Mouse (Mus musculus) kidney, postnatal 0 days (tissue): ENCODE results near the gene Rgs19. TPM values are rescaled to one million over a fixed set of nuclear protein-coding genes. Genes with fewer than 3 reads are reported as not detected.

ENCODE experiments used
- ATAC-seq: fragments of 200-750 bp; cut with Nextera tagmentation; replicated peaks from 2 replicates; pipeline ENCODE4 v1.8.0; 2017; ENCODE audit warnings: low read depth, moderate number of reproducible peaks, moderate TSS enrichment, moderate library complexity; ENCODE audit not compliant: low FRiP score
- DNase-seq: peaks from one replicate; pipeline ENCODE4 v3.0.0-alpha.2; 2016; ENCODE audit warnings: low spot score
- H3K27ac ChIP-seq: fragments of 300-500 bp; sonication (generic); 2 replicates; pipeline ENCODE4 v1.5.1; 2014; ENCODE audit warnings: mild to moderate bottlenecking
- H3K27me3 ChIP-seq: fragments of 300-500 bp; sonication (generic); 2 replicates; pipeline ENCODE4 v1.6.1; 2014; ENCODE audit warnings: low read length, mixed read lengths; ENCODE audit not compliant: insufficient read depth
- H3K36me3 ChIP-seq: fragments of 300-500 bp; sonication (generic); 2 replicates; pipeline ENCODE4 v1.6.1; 2014; ENCODE audit warnings: low read length, mixed read lengths; ENCODE audit not compliant: insufficient read depth
- H3K4me1 ChIP-seq: fragments of 300-500 bp; sonication (generic); replicated peaks from 2 replicates; pipeline ENCODE4 v1.6.1; 2014; ENCODE audit warnings: antibody characterized with exemption, low read length, mixed read lengths; ENCODE audit not compliant: insufficient read depth
- H3K4me2 ChIP-seq: fragments of 300-500 bp; sonication (generic); 2 replicates; pipeline ENCODE4 v1.6.1; 2014; ENCODE audit warnings: mild to moderate bottlenecking, low read length, moderate library complexity, mixed read lengths
- H3K4me3 ChIP-seq: fragments of 300-500 bp; sonication (generic); replicated peaks from 2 replicates; pipeline ENCODE4 v1.5.1; 2014; ENCODE audit warnings: low read depth, low read length
- H3K9ac ChIP-seq: fragments of 300-500 bp; sonication (generic); 2 replicates; pipeline ENCODE4 v1.6.1; 2014; ENCODE audit warnings: low read depth, low read length
- H3K9me3 ChIP-seq: fragments of 300-500 bp; sonication (generic); replicated peaks from 2 replicates; pipeline ENCODE4 v1.6.1; 2016; ENCODE audit warnings: low read length, inconsistent platforms, mixed read lengths
- CTCF ChIP-seq: IDR thresholded peaks from 2 replicates; pipeline ENCODE4 v1.5.1; 2016; ENCODE audit warnings: antibody characterized with exemption, low read depth, mild to moderate bottlenecking, moderate library complexity
- WGBS: fragments of 180-500 bp; shearing (Covaris S2); extraction: QIAGEN DNeasy Blood & Tissue Kit; methylation state at CpG from one replicate; pipeline ENCODE4 v1.1.7; 2014; 5-methylcytosine and 5-hydroxymethylcytosine counted together
- polyA plus RNA-seq: library from polyadenylated mRNA; unstranded; fragments of >200 nt; fragmentation: Nextera tagmentation; extraction: Ambion mirVana; gene quantifications from 2 replicates; pipeline ENCODE4 v1.2.1, GENCODE M21; 2015

Rgs19 gene
- 38.9 and 41.7 TPM in 2 replicates for polyA plus RNA-seq

DNA sequence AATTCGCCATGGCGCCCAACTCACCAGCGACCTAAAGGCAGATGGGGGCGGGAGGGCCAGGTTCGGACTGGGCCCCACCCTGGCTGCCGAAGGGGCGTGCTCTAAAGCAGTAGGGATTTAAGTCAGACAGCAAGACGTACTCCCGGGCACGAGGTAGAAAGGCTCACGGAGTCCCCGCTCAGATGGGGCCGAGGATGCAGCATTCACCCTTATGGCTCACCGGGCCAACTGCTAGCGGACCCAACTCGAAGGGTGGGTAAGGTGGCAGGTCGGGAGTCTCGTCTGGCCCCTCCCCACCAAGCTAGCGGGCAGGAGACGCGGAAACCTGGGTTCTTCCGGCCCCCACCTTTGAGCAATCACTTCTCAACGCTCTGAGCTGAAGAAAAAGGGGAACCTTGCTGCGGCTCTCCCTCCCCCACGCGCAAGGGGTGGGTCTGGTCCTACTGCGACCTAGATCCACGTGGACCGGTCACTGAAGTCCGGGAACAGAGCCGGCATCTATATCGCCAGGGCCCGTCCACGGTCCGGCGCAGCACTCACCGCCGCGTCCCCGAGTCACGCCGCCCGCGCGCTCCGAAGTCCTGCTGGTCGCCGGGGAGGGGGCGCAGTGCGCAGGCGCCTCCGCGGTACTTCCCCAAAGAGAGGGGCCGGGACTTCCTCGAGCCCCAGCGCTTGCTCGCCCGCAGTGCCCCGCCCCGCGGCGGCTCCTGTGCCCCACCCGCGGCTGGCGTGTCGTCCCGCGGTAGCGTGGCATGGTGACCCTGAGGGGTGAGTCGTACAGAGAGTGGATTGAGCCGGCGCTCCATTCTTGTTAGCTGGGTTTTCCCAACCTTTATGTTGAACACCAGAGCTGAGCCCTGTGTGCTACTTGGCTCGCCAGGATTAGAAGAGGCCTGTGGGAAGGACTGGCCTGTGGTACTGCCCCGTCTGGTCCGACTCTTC lies at the start of gene Rgs19:
Gene Rgs19 (minus strand): TSS at position 639 of the 942 bp plus-strand sequence.
- H3K27ac ChIP-seq, result no peak within 1 kb of the TSS
- WGBS, result under 1% methylated on average over 62 of the region's 75 CpGs
- H3K9ac ChIP-seq, result peak within 1 kb of the TSS; percentile 63

DNA sequence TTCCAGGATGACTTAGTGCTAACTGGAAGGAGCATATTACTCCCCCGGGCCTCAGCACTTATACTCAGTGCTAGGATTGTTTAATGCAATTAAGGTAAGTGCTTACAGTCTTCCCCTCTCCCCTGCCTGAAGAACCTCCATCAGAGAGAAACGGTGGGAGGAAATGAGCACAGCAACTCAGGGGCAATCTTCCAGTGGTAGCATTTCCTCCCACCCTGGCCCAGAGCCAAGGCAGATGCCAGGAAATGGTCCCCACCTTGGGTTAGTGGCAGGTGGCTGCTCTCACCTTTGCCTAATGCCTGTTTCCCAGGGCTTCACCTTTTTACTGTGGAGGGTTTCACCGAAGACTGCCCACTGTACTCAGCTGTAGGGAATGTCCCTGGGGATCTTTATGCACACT lies 36.3 kb upstream of the Rgs19 start:
- no peak for TF ChIP-seq CTCF
- Histone ChIP-seq H3K9ac (no peak overlapping the region), H3K9me3 (no peaks in the 10 kb centered on the region), H3K4me2 (no peak overlapping the region), H3K4me3 (no peak overlapping the region), H3K27me3 (no peaks in the 10 kb centered on the region), H3K36me3 (no peaks in the 10 kb centered on the region), H3K27ac (no peak overlapping the region), H3K4me1 (no peaks in the 10 kb centered on the region)
- WGBS, result 47% methylated on average over 3 of the region's 3 CpGs
- DNase-seq (no peak), ATAC-seq (no peak)

More for the DNA sequence above, at the start of gene Rgs19:
- DNase-seq (peak; percentile 80), ATAC-seq (peak; percentile 67)
- 0 out of 2 replicates have a peak, but pooled peaks cover 6% of the 10 kb centered on the region for H3K4me1 ChIP-seq
- peak within 1 kb of the TSS; percentile 98 for H3K4me2 ChIP-seq
- H3K27me3 ChIP-seq, result no peaks in the 10 kb centered on the region
- peaks cover 7% of the 10 kb centered on the region; the same call in 1 of the 2 replicates for H3K36me3 ChIP-seq
- TF ChIP-seq CTCF, result no peak
- peak within 1 kb of the TSS; percentile 58 for H3K4me3 ChIP-seq
- H3K9me3 ChIP-seq, result no peaks in the 10 kb centered on the region

DNA sequence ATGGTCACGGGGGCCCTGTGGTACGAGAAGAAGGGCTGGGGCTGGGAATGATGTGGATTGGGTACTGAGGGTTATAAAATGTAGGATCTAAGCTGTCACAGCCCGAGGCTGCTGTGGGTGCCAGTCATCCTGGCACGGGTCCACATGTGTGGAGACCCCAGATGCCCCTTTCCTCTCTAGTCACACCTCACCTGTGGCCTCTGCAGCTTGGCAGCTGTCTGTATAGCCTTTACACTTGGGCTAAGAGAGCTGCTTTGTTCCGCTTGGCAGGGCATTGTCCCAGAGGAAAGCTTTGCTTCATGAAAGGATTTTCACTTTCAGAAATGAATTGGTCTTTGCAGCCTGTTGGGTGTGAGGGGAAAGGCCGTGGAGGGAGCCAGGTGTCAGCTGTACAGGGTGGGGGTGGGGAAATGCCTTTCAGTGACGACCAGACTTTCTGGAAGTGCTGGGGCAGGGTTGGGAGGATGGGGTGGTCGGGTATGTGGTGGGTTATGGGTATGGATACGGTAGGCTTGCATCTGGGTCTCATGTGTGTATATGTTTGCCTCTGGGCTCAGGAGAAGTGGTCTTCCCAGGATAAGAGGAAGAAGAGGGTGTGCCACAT lies 34.0 kb upstream of the Rgs19 start:
- no peaks in the 10 kb centered on the region for H3K27me3 ChIP-seq
- no peak for DNase-seq
- H3K36me3 ChIP-seq, result no peaks in the 10 kb centered on the region
- no peak overlapping the region for H3K4me3 ChIP-seq
- no peak overlapping the region for H3K27ac ChIP-seq
- no peak for ATAC-seq
- 46% methylated on average over 9 of the region's 9 CpGs for WGBS
- no peaks in the 10 kb centered on the region for H3K9me3 ChIP-seq
- H3K4me1 ChIP-seq, result no peaks in the 10 kb centered on the region
- H3K9ac ChIP-seq, result no peak overlapping the region
- TF ChIP-seq CTCF, result no peak
- H3K4me2 ChIP-seq, result no peak overlapping the region

DNA sequence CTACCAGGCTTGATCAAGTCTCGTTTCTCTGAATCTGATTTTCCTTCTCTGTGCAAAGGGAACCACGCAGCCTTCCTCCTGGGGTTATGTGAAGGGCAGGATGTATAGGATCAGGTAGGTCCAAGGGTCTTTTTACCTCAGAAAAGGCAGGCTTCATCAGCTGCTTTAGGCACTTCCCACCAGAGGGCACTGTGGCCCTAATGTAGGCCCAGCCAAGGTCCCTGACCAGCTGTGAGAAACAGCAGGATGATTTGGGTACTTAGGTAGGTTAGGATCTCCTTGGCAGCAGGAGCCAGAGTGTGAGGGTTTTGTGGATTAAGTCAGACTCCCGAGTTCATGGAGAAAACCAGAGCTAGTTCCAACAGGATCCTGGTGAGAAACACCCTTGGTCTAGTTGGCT lies 28.4 kb upstream of the Rgs19 start:
- Histone ChIP-seq H3K36me3 (no peaks in the 10 kb centered on the region), H3K4me3 (no peak overlapping the region), H3K27me3 (no peaks in the 10 kb centered on the region), H3K9ac (no peak overlapping the region), H3K4me1 (no peaks in the 10 kb centered on the region), H3K27ac (no peak overlapping the region), H3K4me2 (no peak overlapping the region), H3K9me3 (no peaks in the 10 kb centered on the region)
- TF ChIP-seq CTCF, result peak; percentile 84
- WGBS, result 13% methylated on average over 3 of the region's 3 CpGs
- ATAC-seq, result no peak
- DNase-seq, result peak; percentile 56

DNA sequence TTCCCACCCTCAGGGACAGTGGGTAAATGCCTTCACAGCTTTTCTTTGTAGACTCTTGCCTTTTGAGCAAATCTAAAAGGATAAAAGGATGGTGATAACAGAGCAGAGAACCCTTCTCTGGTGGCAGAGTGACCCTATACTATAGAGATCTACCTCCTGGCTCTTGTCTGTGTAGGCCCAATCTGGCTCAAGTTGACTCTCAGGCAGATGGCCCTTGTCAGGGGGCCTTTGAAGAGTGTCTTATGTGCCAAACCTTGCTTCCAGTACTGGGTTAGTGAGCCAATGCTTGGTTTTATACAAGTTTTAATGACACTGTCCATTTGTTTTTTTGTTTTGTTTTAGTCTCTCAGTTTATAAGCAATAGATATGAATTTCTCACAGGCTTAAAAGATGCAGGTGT lies 27.4 kb upstream of the Rgs19 start:
- TF ChIP-seq CTCF, result no peak

DNA sequence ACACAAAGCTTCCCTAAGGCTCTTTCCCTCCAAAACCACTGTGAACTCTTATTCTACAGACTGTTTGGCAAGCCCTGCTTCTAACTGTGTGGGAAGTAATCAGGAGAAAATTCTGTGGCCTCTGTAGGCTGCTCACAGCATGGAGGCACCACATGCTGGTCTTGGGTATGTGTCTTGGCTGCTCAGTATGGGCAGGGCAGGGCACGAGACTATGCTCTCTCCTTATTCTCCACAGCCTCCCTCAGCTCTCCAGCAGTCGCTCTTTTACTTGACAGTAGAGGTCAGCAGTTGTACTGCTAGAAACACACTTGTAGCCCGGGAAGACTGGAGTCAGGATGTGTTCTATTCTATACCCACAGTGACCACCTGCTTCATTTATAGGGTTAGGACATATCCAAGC lies 26.3 kb upstream of the Rgs19 start:
- no peak overlapping the region for H3K4me2 ChIP-seq
- H3K27ac ChIP-seq, result no peak overlapping the region
- ATAC-seq (no peak), DNase-seq (no peak)
- WGBS, result 20% methylated on average over 3 of the region's 3 CpGs
- no peaks in the 10 kb centered on the region for H3K4me1 ChIP-seq
- no peaks in the 10 kb centered on the region for H3K36me3 ChIP-seq
- no peaks in the 10 kb centered on the region for H3K9me3 ChIP-seq
- H3K9ac ChIP-seq, result no peak overlapping the region
- no peak overlapping the region for H3K4me3 ChIP-seq
- TF ChIP-seq CTCF, result no peak; the same call in 1 of the 2 replicates
- H3K27me3 ChIP-seq, result no peaks in the 10 kb centered on the region

More for the DNA sequence above, 27.4 kb upstream of the Rgs19 start:
- H3K27me3 ChIP-seq, result no peaks in the 10 kb centered on the region
- H3K4me2 ChIP-seq, result no peak overlapping the region
- no peak overlapping the region for H3K27ac ChIP-seq
- H3K9ac ChIP-seq, result no peak overlapping the region
- H3K4me3 ChIP-seq, result no peak overlapping the region
- H3K9me3 ChIP-seq, result no peaks in the 10 kb centered on the region
- ATAC-seq, result no peak
- no peaks in the 10 kb centered on the region for H3K36me3 ChIP-seq
- H3K4me1 ChIP-seq, result no peaks in the 10 kb centered on the region
- DNase-seq, result no peak
